Mouse (Mus musculus): ENCODE results near the gene Plek.

DNA sequence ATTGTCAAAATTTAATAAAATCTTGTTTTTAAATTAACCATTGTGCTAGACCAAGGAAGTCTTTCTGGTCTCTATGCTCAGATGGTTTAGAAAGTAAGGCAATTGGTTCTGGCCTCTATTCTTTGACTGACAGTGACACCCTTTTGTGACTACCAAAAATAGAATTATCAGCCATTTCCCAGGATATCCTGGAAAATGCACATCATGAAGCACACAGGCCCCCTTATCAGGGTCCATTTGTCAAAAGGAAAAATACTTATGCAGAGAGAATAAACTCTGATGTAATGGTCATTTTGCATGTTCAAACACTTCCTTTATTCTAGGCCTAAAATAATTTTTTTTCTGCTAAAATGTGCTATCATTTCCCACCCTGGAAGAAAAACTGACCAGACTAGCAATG lies 54.7 kb downstream of the Plek start:
- TF ChIP-seq POLR2A (IDR thresholded peaks at IDR 0.05; ENCODE audit: borderline replicate concordance, low read depth, low read length) (no peak), CTCF (IDR thresholded peaks at IDR 0.05; ENCODE audit: low read depth, low read length) (no peak)
